Mouse (Mus musculus): ENCODE measurements at regions not wholly inside any gene's neighbourhood (a gene's known extent, or its start where the extent isn't known, plus 50 kb on each side); places are given as distances from the start of the nearest gene placed in this dataset.
"Not testable (repeated sequence)": the region's sequence is repeated elsewhere in the genome, so short reads cannot be mapped to it uniquely, and the experiment has no call there.

DNA sequence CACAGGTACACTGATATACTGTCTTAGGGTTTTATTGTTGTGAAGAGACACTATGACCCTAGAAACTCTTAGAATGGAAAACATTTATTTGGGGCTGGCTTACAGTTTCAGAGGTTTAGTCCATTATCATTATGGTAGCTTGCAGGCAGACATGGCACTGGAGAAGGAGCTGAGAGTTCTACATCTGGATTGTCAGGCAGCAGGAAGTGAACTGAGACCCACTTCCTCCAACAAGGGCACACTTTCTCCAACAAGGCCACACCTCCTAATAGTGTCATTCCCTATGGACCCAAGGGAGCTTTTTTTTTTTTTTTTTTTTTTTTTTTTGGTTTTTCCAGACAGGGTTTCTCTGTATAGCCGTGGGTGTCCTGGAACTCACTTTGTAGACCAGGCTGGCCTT, 124.9 kb upstream of the Max start:
- DNase-seq = not testable (repeated sequence)

DNA sequence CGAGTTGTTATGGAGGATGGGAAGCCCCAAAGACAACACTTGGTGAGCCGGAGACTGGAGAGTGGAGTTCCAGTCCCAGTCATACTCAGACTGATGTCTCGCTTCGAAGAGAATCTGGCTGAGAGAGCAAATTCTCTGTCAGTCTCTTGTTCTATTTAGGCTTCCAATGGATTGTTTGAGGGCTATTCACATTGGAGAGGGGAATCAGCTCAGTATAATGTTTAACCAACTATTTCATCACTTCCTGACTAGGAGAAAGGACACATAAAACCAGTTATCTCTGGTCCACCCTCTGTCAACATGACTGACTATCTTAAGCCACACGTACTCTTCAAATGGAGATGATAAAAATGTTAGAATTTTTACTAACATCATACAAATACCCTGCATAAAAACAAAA, 123.9 kb upstream of the Max start:
- no peak for DNase-seq

DNA sequence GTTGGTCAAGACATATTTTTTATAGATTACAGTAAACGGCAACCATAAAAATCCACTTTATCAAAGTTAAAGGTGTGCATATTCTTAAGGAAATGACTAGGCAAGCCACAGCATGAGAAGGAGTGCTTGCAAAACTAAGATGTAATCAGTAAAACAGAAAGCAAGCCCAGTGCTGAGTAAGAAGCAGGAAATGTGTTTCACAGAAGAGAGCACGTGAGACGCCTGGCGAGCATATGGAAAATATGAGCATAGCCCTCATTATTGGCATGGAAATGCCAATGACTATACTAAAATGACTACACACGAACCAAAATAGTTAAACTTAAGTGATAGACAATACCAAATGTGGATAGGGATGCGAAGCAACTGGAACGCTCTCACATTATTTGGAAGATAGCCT, 123.2 kb upstream of the Max start:
- DNase-seq = no peak

DNA sequence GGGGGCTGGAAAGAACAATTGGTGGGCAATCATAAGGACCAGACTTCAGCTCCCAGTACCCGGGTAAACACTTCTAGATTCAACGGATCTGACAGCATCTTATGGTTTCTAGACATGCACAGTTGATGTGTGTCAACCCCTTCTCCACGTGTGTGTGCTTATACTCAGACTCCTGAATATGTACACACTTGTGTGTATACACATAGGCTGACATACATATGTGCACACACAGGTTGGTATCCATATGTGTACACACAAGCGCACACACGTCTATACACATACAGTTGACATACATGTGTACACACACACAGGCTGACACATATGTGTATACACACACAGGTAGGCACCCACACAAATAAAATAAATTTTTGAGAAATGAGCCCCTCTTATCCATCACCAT, 122.7 kb upstream of the Max start:
- no peak for DNase-seq

DNA sequence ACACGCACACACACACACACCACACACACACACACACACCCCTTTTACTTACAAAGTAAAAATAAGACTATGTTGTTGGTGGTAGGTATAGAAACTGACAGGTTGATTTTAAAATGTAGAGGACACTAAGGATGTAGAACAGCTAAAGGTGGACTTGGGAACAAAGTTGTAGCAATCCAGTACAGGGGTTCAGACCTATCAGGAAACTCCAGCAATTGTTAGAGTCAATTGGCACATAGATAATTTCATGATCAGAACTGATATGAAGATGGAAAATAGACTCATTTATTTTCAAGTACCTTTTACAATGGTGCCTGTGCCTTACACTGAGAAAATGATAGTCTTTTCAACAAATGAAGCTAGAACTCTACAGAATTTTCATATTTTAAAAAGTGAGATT, 122.3 kb upstream of the Max start:
- DNase-seq = no peak

DNA sequence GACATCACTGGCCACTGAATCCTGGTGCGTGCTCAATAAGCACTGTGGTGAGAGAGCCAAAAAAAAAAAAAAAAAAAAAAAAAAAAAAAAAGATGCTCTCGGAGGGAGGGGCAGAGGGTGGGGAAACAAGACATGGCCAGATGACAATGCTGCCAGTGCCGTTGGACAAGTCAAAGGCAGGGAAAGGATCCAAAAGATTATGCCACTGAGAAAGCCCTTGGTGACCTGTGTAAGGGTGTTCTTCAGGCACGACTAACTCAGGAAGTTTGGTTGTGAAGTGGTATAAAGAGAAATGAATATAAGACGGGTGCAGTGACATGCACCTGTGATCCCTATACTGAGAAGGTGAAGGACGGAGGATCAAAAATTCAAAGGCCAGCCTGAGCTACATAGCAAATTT, 121.8 kb upstream of the Max start:
- DNase-seq = no peak

DNA sequence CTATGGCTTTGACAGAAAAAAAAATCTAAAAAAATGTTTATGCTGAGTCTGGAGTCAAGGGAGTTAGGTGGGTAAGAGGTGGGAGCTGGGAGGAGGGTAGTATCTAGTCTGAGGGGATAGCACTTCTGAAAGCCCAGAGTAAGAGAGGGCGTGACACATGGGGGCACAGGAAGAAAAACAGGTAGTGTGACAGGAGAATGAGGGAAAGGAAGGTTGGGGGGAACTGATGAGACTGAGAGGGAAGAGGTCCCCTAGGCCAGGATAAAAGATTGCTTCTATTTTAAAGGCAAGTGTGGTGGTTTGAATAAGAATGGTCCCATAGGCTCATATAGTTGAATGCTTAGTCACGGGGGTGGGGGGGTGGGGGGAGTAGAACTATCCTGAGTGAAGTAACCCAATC, 119.8 kb upstream of the Max start:
- DNase-seq = no peak

DNA sequence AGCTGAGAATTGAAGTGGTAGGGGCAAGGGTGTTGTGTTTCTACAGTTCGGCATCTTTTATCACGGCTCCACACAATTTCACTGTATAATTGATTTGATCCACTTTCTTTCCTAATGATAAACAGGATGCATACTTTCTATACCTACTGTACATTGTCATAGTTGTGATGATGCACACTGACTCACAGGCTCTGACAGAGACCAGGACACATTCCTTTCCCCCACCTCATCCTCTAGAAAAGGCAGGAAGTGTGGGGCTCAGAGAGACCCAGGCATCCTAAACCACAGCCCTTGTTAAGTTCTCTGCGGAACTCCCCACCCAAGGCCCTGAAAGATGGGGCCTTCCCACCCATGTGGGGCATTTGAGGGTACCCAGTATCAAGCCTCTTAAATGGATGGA, 117.5 kb upstream of the Max start:
- no peak for DNase-seq

DNA sequence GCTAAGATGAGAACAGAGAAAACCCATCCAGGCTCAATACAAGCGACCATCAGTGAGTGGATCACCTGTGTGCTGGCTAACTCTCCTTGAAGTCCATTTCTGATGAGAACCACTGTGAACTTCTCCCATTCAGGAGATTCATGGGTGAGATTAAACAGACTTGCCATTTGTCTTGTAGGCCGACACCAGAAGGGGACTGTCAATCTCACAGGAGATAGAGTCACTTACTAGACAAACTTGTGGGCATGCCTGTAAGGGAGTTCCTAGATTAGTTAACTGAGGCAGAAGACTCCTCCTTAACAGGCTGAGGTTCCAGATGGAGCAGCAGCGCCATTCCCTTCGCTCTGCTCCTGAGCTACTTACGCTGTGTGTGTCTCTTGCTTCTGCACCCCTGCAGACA, 114.7 kb upstream of the Max start:
- DNase-seq = no peak

DNA sequence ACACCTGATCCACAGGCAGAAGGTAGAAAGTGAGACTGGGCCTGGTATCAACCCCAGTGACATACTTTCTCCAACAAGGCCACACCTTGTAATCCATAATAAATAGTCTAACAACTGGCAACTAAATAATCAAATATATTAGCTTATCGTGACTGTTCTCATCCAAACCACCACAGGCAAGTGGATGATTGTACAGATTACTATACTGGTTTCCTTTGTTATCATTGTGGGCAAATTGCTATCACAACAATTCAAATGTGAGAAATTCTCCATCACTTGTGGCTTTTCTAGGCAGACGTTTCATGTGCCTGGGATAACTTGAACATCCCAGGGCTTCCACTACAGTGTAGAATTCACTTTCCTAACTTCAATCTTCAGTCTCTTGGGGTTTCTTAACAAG, 112.6 kb upstream of the Max start:
- DNase-seq = no peak

DNA sequence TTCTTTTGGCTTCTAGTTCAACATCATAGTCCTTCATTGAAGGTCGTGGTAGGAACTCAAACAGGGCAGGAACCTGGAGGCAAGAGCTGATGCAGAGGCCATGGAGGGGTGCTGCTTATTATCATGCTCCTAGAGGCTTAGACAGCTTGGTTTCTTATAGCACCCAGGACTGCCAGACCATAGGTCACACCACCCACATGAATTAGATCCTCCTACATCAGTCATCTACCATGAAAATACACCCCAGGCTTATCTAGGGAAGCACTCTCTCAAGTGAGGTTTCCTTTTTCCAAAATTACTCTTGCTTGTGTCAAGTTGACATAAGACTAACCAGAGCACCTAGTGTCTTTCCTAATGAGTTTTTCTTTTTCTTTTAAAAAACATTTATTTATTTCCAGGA, 109.7 kb upstream of the Max start:
- no peak for DNase-seq

DNA sequence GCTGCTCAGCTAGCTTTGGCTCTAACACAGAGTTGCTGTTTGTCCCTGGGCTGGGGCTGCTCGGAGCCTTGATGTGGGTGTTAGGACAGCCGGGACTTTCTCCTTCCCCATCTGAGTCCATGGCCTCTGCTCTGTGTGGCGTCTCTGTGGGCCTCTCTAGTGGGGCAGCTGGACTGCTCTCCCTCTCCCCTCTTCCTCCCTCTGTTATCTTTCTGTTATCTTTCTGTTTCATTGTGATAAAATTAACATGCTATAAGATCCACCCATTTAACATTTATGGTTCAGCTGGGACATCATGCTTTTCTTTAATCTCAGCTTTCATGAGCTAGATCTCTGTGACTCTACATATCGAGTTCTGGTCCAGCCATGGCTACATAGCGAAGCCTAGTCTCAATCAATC, 105.9 kb upstream of the Max start:
- DNase-seq = no peak

DNA sequence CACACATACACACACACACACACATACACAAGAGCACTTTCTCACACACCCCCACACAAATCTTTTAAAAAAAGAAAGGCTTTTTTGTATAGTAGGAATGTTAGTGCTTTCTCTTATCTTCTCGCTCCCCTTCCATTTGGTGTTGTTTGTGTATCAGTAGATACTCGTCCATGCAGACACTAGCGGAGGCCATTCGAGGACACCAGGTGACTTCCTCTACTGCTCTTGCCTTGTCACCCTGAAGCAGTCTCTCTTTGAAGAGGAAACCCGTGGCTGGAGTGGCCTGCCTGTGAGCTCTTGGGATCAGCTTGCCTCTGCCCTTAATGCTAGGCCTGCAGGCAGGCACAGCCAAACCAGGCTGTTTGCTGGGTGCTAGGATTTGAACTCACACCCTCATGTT, 105.1 kb upstream of the Max start:
- no peak for DNase-seq

DNA sequence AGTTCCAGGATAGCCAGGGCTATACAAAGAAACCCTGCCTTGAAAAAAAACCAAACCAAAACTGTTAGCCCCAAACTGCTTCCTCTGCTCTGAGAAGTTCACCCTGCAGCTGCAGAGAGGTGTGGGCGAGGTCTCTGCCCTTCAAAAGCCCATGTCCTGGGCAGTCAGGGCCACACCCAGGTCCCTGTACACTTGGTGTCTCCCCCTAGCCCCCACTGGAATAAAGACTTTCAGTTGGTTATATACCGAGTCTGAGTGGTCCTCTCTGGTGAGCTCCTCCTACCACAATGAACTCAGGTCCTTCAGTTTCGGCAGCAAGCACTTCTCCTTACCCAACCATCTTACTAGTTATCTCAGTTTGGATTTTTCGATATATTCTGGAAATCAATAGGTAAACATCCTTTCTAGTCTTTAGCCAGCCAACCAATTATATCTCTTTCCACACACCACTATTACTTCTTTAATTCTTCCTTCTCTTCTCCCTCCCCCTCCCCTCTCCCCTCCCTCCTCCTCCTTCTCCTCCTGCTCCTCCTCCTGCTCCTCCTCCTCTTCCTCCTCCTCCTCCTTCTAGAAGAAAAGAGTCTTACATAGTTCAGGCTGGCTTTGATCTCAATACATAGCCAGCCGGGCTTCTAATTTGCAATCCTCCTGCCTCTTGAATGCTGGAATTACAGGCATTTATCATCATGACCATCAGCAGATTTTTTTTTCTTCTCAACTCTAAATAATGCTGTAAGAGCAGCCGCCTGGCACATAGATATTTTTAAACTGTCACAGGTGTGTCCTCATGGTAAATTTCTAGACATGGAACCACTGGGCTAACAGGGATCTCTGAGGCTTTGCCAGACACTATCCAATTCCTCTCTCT, 103.9 kb upstream of the Max start:
- DNase-seq = no peak

DNA sequence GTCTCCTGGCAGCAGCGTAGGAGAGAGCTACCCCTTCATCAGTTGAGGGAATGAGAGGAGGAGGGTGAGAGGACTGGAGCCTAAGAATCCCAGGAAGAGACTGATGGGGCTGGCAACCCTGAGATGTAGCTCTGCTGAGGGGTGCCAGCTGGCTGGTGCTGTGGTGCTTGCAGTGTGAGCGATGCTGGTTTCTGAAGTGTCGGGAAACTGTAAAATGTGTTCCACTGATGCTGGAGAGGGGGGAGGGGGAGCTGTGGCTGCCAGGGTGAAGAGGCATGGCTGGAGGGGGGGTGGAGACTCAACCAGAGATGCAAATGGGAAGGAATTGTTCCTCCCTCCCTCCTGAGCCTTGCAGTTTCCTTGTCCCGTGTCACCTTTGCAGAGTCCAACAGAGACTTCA, 102.0 kb upstream of the Max start:
- DNase-seq = no peak

DNA sequence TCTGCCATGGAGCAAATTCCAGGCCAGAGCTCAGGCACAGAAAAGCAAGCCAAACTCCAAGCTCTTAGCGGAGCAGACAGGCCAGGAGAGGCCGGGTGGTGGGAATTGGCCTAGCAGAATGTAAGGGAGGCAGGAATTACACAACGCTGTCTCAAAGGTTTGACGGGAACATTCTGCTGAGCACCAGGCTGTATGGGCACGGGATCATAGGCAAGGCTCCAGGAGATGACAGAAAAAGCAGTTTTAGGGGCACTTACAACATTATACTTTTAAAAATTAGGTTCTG, 99.5 kb upstream of the Max start:
- DNase-seq = no peak

DNA sequence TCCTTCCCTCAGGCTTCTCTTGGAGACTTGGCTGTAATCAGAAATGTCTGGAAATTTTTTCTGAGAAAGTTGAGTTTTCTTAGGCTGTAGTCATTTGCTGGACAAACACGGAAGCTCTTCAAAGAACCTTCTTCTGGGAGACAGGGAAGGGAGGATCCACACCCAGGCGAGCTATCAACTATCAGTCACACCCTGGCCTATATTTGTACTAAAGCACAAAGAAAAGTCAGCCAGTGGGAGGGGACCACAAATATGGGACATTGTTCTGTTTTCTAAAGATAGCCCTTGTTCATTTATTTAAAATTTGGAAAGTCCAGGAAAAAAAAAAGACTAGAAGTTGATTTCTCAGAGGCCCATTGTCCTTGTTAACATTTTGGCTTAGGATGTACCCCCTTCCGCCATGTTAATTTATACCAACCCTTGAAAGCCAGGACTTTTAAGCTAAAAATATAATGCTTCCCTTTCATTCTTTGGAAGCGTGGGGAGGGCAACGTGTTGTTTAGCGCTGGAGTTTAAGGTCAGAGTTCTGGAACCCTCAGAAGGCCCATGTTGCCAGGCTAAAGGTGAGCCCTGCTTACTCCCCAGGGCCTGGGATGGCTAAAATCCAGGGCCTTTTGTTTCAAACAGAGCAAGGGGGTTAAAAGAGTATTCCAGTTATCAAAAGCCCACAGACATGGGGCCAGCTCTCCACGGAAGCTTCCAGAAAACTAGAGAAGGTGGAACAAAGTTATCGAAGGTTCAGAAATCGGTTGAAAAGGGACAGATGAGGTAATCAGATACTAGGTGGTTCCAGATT, 99.0 kb upstream of the Max start:
- DNase-seq = no peak

DNA sequence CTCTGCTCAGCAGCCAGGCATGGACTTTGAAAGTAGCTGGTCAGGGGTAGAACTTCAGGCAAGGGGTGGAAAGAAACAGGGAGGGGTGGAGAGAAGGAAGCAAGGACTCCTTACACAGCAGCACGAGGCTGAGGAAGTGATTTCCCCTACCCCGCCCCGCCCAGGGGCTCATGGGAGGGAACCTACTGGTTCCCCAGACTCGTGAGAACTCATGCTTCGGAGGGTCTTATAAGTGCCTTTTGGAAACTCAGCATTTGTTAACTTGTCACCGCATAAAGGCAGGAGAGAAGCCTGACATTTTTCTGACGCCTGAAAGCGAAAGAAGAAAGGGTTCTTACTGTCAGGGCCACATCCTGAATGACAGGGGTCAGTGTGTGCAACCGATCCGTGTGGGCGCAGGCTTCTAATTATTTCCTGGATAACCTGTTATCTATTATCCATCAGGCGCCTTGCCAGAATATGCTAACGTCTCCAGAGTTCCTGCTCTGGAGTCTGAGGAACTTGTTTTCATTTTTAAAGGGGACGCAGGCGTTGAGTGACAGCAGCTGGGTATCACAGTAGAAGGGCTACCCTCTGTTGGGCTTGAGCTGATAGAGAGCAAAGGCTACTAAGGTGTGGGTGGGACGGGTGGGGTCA, 98.2 kb upstream of the Max start:
- DNase-seq = no peak

DNA sequence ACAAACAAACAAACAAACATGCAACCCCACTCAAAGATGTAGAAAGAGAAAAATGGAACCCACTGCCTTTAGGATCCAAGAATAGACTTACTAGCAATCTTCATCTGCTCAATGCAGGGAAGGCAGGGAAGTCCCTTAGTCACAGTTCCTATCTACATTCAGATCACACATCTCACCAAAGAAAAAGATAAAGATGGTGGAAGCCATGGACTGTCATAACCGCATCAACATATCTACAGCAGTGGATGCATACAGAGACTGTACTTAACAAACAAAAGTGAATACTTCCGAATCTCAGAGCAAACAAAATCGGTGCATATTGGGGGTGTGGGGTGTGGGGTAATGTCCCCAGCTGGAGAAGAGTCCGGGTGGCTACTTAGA, 97.7 kb upstream of the Max start:
- no peak for DNase-seq

DNA sequence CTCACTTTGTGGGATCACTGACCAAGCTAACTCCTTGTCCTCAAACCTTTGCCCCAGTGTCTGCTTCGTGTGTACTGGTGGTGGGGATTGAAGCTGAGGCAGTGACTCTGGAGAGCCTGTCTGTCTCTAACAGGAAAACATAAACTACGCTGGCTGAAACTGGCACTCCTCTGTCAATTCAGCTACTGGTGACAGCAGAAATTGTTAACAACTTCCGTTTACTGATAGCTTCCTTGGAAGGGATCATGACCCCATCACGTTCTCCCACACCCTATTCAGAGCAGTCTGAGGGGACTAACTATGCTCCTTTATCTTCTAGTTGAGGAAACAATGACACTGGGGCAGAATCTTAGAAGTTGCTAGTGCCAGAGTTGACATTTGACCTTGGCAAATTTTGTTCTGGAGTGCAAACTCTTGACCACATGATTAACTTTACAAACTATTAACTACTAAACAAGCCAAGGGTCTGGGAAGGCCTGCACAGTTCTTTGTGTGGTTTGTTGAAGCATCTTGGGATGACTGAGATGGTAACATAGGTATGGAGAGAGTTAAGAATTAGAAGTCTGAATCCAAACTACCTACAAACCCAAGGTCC, 96.7 kb upstream of the Max start:
- DNase-seq = no peak

DNA sequence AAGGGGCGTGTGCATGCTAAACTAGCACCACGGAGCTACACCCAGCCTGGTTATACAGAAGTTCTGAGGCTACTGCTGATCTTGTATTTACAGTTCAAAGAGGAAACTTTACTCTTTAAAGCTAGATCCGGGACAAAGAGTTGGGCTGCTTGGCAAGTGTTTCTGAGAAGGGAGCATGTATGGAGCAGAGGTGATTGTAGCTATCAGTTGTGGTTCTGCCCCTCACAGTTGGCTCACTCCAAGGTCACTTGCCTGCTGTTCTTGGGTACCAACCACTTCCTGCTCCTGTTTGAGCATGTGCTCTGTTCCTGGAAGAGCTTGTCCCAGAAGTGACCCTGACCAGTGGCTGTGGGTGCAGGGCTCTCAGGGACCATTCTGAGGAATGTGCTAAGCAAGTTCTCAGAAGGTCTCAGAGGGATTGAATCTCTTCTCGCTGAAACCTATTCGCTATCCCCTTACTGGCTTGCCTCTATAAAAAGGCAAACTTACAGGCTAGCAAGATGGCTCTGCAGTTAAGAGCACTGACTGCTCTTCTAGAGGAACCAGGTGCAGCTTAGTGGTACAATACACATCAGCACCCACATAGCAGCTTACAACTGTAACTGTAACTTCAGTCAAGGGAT, 94.9 kb upstream of the Max start:
- DNase-seq = no peak

DNA sequence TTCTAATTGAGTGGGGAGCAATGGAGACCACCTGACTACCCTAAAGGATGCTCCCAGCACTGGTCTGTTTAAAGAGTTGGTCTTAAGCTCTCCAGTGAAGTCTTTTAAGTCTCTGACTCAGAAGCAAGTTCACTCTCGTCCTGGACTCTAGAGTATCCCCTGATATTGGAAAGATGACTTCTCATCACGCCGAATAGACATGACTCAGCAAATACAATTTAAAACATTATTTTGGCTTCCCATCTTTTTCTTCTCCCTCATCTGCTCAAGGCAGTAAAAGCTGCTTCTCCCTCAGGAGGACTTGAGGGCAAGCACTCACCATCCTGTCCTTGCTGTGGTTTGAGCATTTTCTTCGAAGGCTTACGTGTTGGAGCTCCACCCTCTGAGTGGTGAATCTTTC, 92.7 kb upstream of the Max start:
- DNase-seq = no peak

DNA sequence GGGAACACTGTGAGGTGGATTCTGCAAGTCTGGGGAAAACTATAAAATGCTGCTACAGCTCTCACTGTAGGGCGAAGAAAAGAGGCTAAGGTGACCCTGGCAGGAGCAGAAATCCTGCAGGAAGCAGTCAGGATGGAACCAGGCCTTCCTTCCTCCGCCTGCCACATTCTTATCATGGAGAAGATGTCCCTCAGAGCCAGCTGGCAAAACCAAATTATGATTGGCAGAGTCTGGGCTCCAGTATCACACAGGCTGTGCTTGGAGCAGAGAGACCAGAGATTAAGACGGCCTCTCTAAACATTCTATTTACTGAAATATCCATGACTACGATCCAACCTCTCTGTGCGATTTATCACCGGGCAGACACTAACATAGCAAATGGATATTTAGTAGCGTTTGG, 92.2 kb upstream of the Max start:
- DNase-seq = peak; percentile 20 to 31
